Mouse (Mus musculus) erythroblast, embryonic 14.5 days (primary cell): ENCODE results near the gene Nanos3.

Source experiments
- GATA1 ChIP-seq: IDR thresholded peaks from 2 replicates; pipeline ENCODE4 v1.6.1; 2012; ENCODE audit warnings: low read length, inconsistent platforms, mixed read lengths
- TAL1 ChIP-seq: IDR thresholded peaks from 3 replicates; pipeline ENCODE4 v1.6.1; 2012; ENCODE audit warnings: low read length, inconsistent platforms, mixed read lengths

DNA sequence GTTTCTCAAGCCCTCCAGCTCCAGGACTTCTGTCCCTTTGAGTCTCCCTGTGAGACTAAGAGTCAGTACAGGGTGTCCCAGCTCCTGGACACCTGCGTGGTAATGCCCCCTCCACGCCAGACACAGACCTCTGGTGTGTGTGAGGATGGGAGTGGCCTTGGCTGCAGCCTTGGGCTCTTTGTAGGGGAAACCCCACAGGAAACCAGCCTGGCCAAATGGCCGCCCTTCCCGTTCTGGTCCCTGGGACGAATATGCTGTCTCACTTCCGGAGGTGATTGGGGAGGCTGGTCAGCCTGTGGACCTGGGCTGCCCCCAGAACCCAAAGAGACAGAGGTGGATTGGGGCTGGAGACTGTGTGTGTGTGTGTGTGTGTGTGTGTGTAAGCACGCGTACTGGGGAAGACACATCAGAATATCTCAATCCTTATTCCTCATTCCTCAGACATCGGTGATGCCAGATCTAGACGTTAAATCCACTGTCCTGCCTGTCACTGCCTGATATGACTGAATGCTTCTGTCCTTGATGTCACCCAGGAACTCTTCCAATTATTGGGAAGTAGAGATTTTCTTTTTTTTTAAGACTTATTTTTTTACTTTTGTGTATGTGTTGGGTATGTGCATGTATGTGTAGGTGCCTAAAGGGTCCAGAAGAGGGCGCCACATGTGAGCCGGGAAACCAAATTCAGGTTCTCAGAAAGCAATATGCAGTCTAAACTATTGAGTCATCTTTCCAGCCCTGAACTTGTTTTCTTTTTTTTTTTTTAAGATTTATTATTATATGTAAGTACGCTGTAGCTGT, 19.2 kb upstream of the Nanos3 start:
- TF ChIP-seq TAL1 (no peak), GATA1 (no peak)
